Mouse (Mus musculus) fibroblast of lung, adult 2 months (primary cell): Measurements from ENCODE around the gene Drg2.

ENCODE experiments used
- DNase-seq: peaks from one replicate; pipeline ENCODE4 v3.0.0-alpha.2; 2011; ENCODE audit warnings: low read depth

Drg2 gene

GRCm38 (mm10) chr11:60470743-60471142, 16.4 kb downstream of the Drg2 start:
- DNase-seq, result no peak

GRCm38 (mm10) chr11:60474534-60474933, 20.1 kb downstream of the Drg2 start:
- no peak for DNase-seq

GRCm38 (mm10) chr11:60475668-60476362, 21.4 kb downstream of the Drg2 start:
- DNase-seq, result no peak

DNA sequence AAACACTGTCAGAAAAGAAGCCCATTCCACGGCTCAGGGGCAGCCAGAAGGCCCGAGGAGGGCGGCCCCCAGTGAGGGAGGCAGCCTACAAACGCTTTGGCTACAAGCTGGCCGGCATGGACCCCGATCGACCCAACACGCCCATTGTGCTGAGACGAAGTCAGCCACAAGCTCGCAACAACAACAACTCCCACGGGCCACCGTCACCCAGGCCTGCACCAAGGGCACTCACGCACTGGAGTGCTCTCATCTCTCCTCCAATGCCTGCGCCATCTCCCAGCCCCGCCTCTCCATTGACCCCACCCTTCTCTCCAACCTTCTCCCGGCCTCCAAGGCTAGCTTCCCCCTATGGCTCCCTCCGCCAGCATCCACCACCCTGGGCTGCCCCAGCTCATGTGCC, 23.7 kb downstream of the Drg2 start:
- DNase-seq, result no peak

DNA sequence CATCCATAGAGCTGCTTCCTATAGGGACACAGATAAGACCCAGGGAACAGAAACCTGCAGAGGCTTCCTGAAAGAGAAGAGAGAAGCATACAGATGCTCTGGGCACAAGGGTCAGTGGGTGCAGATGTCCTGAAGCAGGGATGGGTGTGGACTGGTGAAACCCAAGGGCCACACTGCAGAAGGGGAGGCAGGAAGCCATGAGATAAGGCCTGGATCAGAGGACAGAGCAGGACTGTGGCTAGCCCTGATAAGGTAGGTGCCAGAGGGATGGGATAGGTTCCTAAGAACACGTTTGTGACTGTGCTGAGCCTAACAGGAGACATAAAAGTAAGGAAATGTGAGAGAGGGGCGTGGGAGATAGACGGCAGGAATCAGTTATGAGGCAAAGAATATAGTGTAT, 31.9 kb downstream of the Drg2 start:
- DNase-seq, result no peak

DNA sequence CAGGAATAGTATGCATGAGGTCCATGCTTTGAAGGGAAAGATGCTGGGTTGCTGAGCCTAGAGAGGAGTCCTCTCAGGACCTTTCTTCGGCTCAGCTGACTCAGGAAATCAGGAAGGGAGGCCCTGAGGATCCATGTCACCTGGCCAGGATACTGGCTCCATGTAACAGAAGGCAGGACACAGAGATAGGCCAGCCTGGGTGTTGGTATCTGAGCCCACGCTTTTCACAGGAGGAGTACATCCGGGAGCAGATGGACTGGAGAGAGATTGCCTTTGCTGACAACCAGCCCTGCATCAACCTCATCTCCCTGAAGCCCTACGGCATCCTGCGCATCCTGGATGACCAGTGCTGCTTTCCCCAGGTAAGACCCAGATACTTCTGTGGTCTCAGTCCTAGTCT, 38.3 kb downstream of the Drg2 start:
- DNase-seq, result no peak

DNA sequence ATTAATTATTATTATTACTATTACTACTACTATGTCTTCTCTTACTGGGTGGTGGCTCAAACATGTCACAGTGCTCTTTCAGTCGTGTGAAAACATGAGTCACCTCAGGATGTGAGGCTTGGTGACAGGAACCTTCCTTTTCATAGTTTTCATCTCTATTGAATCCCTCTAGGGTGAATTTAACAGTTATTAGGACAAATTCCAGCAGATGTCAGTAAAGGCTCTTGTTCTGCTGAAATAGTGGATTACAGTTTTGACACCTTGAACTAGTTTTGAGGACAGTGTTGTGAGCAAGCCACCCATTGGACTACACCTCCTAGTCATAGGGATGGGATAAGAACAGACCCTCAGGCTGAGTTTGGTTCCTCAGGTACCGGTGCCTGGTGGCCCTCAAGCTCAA, 41.3 kb downstream of the Drg2 start:
- DNase-seq, result no peak

DNA sequence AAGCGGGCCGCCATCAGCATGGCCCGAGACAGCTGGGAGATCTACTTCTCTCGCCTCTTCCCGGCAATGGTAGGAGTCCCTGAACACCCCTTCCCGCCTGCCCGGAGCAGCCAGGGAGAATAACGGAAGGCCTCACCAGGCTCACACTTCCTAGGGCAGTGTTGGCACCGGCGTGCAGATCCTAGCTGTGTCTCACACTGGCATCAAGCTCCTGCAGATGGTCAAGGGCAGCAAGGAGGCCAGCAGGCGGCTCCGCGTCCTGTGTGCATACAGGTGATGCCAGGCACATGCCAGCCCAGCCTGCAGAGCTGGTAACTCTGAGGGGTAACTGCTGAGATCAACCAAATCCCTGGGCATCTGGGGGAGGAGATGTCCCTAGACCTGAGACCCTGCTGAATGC, 52.9 kb downstream of the Drg2 start:
- DNase-seq, result no peak

DNA sequence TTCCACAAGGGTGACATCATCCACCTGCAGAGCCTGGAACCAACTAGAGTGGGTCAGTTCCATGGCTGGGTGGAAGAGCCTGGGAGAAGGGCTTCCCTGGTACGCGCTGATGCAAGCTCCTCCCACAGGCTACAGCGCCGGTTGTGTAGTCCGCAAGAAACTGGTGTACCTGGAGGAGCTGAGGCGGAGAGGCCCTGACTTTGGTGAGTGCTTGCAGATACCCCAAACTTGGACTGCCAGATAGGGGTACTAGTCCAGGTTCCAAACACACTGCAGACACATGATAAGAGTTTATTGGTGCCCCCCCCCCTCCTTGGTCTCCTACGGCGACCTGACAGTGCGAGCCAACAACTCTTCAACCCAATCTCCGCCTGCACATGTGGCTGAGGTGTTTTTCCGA, 54.6 kb downstream of the Drg2 start:
- no peak for DNase-seq

DNA sequence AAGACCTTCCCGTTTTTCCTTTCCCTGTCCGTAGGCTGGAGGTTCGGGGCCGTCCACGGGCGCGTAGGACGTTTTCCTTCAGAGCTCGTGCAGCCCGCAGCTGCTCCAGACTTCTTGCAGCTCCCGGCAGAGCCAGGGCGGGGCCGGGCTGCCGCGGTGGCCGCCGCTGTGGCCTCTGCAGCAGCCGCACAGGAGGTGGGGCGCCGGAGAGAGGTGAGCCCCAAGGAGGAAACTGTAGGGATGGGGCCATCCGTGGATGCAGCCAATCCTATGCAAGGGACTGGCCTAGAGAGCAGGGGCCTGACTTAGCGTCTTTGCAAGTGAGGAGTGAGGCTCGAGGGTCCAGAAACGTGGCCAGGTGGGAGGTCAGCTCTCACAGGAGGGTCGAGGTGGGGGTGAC, 55.1 kb downstream of the Drg2 start:
- no peak for DNase-seq

DNA sequence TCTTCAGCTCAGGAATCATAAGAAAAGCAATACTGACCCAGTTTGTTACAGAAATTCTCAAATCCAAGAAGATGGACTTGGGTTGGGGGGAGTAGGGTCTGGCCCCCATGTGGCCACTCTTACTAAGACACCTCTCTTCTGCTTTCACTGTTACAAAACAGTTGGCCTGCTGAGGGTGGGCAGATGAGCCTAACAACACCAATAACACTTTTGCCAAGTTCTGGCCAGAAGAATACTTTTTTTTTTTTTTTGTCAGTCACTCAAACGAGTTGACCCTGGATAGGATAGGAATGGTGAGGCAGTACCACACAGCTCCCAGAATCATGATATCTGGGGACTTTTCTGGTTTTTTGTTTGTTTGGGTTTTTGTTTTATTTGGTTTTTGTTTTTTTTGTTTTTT, 57.5 kb downstream of the Drg2 start:
- DNase-seq, result no peak

DNA sequence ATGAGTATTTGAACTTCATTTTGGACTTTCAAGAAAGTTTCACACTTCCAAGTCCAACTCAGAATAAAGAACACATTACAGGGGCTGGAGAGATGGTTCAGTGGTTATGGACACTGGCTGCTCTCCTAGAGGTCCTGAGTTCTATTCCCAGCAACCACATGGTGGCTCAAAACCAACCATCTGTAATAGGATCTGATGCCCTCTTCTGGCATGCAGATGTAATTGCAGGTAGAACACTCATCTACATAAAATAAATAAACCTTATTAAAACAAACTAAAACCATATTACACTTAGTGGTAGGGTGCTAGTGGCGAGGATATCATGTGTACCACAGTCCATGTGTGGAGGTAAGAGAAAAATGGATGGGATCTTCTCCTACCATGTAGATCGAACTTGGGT, 58.1 kb downstream of the Drg2 start:
- no peak for DNase-seq

GRCm38 (mm10) chr11:60514941-60515340, 60.5 kb downstream of the Drg2 start:
- DNase-seq, result no peak

GRCm38 (mm10) chr11:60518305-60518704, 63.9 kb downstream of the Drg2 start:
- no peak for DNase-seq
